Mouse (Mus musculus) liver, adult 2 months (tissue): ENCODE data around the gene Supt5. TPM values are rescaled to one million over a fixed set of nuclear protein-coding genes. Genes with fewer than 3 reads are reported as not detected.

Experiments used
- DNase-seq: peaks from one replicate; pipeline ENCODE4 v3.0.0-alpha.2; 2011; ENCODE audit warnings: low read depth, low spot score; ENCODE audit errors: extremely low read depth
- H3K27ac ChIP-seq: fragments of 200-500 bp; replicated peaks from 2 replicates; pipeline ENCODE4 v1.5.1; 2012; ENCODE audit warnings: low read depth, mild to moderate bottlenecking, control low read depth, inconsistent platforms, low read length; ENCODE audit not compliant: insufficient read depth
- H3K27me3 ChIP-seq: fragments of 200-500 bp; 2 replicates; pipeline ENCODE4 v1.6.1; 2012; ENCODE audit warnings: mild to moderate bottlenecking, moderate library complexity, low read length, inconsistent platforms; ENCODE audit not compliant: control insufficient read depth, insufficient read depth
- H3K36me3 ChIP-seq: fragments of 200-500 bp; 2 replicates; pipeline ENCODE4 v1.6.1; 2012; ENCODE audit warnings: low read length, inconsistent platforms; ENCODE audit not compliant: control insufficient read depth, insufficient read depth
- H3K4me1 ChIP-seq: fragments of 200-500 bp; 2 replicates; pipeline ENCODE4 v1.6.1; 2011; ENCODE audit warnings: low read length; ENCODE audit not compliant: control insufficient read depth, insufficient read depth
- H3K4me3 ChIP-seq: fragments of 200-500 bp; 2 replicates; pipeline ENCODE4 v1.5.1; 2011; ENCODE audit warnings: low read depth, mild to moderate bottlenecking, control low read depth, low read length, moderate library complexity; ENCODE audit not compliant: insufficient read depth
- H3K79me2 ChIP-seq: fragments of 200-500 bp; 2 replicates; pipeline ENCODE4 v1.6.1; 2012; ENCODE audit warnings: inconsistent platforms, mild to moderate bottlenecking, low read length, moderate library complexity; ENCODE audit not compliant: control insufficient read depth, insufficient read depth
- H3K9ac ChIP-seq: fragments of 200-500 bp; 2 replicates; pipeline ENCODE4 v1.6.1; 2012; ENCODE audit warnings: low read depth, mild to moderate bottlenecking, control low read depth, inconsistent platforms, low read length
- CTCF ChIP-seq: fragments of 200-500 bp; IDR thresholded peaks from 2 replicates; pipeline ENCODE4 v1.5.1; 2011; ENCODE audit warnings: low read depth, low read length, control low read depth
- POLR2A ChIP-seq: fragments of 200-500 bp; IDR thresholded peaks from 2 replicates; pipeline ENCODE4 v1.6.1; 2011; ENCODE audit warnings: low read length, control low read depth; ENCODE audit not compliant: insufficient read depth; ENCODE audit errors: extremely low read depth
- WGBS: fragments of 180-500 bp; shearing (Covaris S2); methylation state at CpG from one replicate; pipeline ENCODE4 v1.1.7; 2018; 5-methylcytosine and 5-hydroxymethylcytosine counted together
- polyA plus RNA-seq: library from polyadenylated mRNA; depleted of rRNA; stranded (reverse); fragments of >200 nt; gene quantifications from 2 replicates; pipeline ENCODE4 v1.2.3, GENCODE M21; 2012
- total RNA-seq: library from RNA; depleted of rRNA; stranded (reverse); fragments of >200 nt; gene quantifications from 2 replicates; pipeline ENCODE4 v1.2.3, GENCODE M21; 2014

Gene Supt5
- total and polyA plus RNA-seq, 2 experiments = 15.1 to 67.3 TPM

- 91% methylated on average over 6 of the region's 6 CpGs for WGBS
- Histone ChIP-seq H3K27ac (peak overlapping the region; percentile 100), H3K4me1 (peaks cover 25% of the 10 kb centered on the region; the same call in 1 of the 2 replicates), H3K27me3 (no peaks in the 10 kb centered on the region), H3K4me3 (no peak overlapping the region), H3K79me2 (no peaks in the 10 kb centered on the region), H3K9ac (no peak overlapping the region), H3K36me3 (no peaks in the 10 kb centered on the region)
- DNase-seq = no peak
- TF ChIP-seq CTCF = no peak
- no peak for TF ChIP-seq POLR2A
Observed at GRCm38 (mm10) chr7:28384162-28384561, 45.6 kb upstream of the Supt5 start.

GRCm38 (mm10) chr7:28383606-28384005 is 45.1 kb upstream of the Supt5 start:
- H3K27me3 ChIP-seq = no peaks in the 10 kb centered on the region
- peak overlapping the region; percentile 5 for H3K9ac ChIP-seq
- DNase-seq = peak; percentile 77
- peaks cover 25% of the 10 kb centered on the region; the same call in 1 of the 2 replicates for H3K4me1 ChIP-seq
- H3K79me2 ChIP-seq = peaks cover 4% of the 10 kb centered on the region; the same call in 1 of the 2 replicates
- peak overlapping the region; percentile 100 for H3K27ac ChIP-seq
- H3K36me3 ChIP-seq = no peaks in the 10 kb centered on the region
- H3K4me3 ChIP-seq = no peak overlapping the region
- WGBS = 57% methylated on average over 4 of the region's 4 CpGs
- TF ChIP-seq CTCF = no peak

- H3K4me3 ChIP-seq = no peak overlapping the region
- peak; percentile 99 for DNase-seq
- 4% methylated on average over 11 of the region's 11 CpGs for WGBS
- H3K4me1 ChIP-seq = peaks cover 25% of the 10 kb centered on the region; the same call in 1 of the 2 replicates
- no peaks in the 10 kb centered on the region for H3K27me3 ChIP-seq
- TF ChIP-seq CTCF (no peak), POLR2A (peak; percentile 69; the same call in 1 of the 2 replicates)
- H3K79me2 ChIP-seq = peaks cover 10% of the 10 kb centered on the region
- H3K36me3 ChIP-seq = no peaks in the 10 kb centered on the region
- peak overlapping the region; percentile 56 for H3K9ac ChIP-seq
- peak overlapping the region; percentile 100 for H3K27ac ChIP-seq
Observed at GRCm38 (mm10) chr7:28382981-28383396, 44.4 kb upstream of the Supt5 start.

GRCm38 (mm10) chr7:28382347-28382951 is 43.9 kb upstream of the Supt5 start:
- Histone ChIP-seq H3K9ac (peak overlapping the region; percentile 56), H3K79me2 (peaks cover 15% of the 10 kb centered on the region), H3K27ac (peak overlapping the region; percentile 100), H3K27me3 (no peaks in the 10 kb centered on the region), H3K4me1 (peaks cover 25% of the 10 kb centered on the region; the same call in 1 of the 2 replicates), H3K36me3 (peaks cover 5% of the 10 kb centered on the region), H3K4me3 (peak overlapping the region; percentile 70)
- WGBS = 2% methylated on average over 11 of the region's 12 CpGs
- DNase-seq = no peak
- TF ChIP-seq CTCF (no peak), POLR2A (no peak)

- Histone ChIP-seq H3K36me3 (peaks cover 8% of the 10 kb centered on the region), H3K79me2 (peaks cover 20% of the 10 kb centered on the region), H3K9ac (peak overlapping the region; percentile 90), H3K4me1 (peaks cover 25% of the 10 kb centered on the region; the same call in 1 of the 2 replicates), H3K27me3 (no peaks in the 10 kb centered on the region), H3K4me3 (peak overlapping the region; percentile 70), H3K27ac (peak overlapping the region; percentile 100)
- peak; percentile 86 for DNase-seq
- under 1% methylated on average over 20 of the region's 20 CpGs for WGBS
- TF ChIP-seq POLR2A (0 out of 2 replicates have a peak, but pooled peaks have one; percentile 29), CTCF (no peak)
Observed at GRCm38 (mm10) chr7:28381938-28382337, 43.4 kb upstream of the Supt5 start.
